Mouse (Mus musculus): Measurements from ENCODE around the gene Creb5. TPM values are rescaled to one million over a fixed set of nuclear protein-coding genes. Genes with fewer than 3 reads are reported as not detected.

The Creb5 gene
- polyA plus RNA-seq, 1 experiment from 2014 or later, result 4.2 TPM

DNA sequence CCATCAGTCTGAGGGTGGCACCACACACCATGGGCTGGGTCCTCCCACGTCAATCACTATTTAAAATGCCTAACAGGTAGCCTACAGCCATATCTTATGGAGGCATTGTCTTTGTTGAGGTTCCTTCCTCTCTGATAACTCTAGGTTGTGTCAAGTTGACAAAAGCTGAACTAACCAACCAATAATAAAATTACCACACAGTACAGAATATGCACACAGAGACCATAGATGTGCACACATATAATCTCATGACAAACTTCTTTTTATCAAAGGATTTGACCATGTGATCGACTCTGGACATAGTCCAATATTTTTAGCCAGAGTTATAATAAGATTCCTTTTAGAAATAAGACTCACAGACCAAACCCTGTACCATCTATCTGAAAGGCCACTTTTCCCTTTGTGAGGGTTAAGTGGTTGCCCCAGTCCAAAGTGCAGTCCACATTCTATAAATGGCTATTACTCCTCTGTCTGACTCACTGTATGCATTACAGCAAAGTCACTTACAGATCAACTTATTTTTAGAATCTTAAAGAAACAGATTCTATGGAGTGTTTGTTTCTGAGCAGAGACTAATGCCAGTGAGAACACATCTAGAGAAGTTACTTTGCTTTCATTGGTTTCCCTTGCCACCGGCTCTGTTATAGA, 221.9 kb downstream of the Creb5 start:
- 92% methylated on average over 3 of the region's 3 CpGs for WGBS
- ATAC-seq (ENCODE audit: low FRiP score), result no peak
- no peak for DNase-seq (ENCODE audit: low spot score)

DNA sequence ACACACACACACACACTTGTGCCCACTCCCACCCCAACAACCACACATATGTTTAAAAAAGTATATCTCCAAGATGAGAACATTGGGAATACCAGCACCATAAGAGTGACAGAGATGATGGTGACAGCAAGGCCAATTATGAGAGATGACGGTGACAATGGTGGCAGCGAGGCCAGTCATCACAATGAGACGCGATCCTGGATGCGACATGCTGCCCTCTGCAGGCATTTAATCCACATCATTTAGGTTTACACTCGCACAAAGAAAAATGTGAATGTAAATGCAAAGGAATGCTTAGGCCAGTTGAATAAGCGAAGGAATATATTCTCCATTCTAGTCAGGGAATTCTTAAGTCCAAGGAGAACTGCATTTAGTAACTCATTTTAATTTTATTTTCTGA, 222.9 kb downstream of the Creb5 start:
- Histone ChIP-seq H3K27ac (no peak overlapping the region), H3K4me1 (replicated peaks; ENCODE audit: control insufficient read depth, insufficient read depth, low read length) (no peaks in the 10 kb centered on the region), H3K27me3 (ENCODE audit: control insufficient read depth, insufficient read depth, low read length) (no peaks in the 10 kb centered on the region), H3K9me3 (ENCODE audit: control insufficient read depth, low read length) (no peaks in the 10 kb centered on the region), H3K9ac (no peak overlapping the region), H3K36me3 (replicated peaks; ENCODE audit: control insufficient read depth, insufficient read depth) (no peaks in the 10 kb centered on the region), H3K4me3 (replicated peaks; ENCODE audit: low read length) (no peak overlapping the region), H3K4me2 (replicated peaks) (no peak overlapping the region)
- no peak for ATAC-seq (ENCODE audit: low FRiP score)
- DNase-seq (ENCODE audit: low spot score), result no peak
- 53% methylated on average over 7 of the region's 7 CpGs for WGBS

More for the DNA sequence above, 221.9 kb downstream of the Creb5 start:
- H3K36me3 ChIP-seq (replicated peaks; ENCODE audit: control insufficient read depth, insufficient read depth), result no peaks in the 10 kb centered on the region
- no peaks in the 10 kb centered on the region for H3K4me1 ChIP-seq (replicated peaks; ENCODE audit: control insufficient read depth, insufficient read depth, low read length)
- no peaks in the 10 kb centered on the region for H3K9me3 ChIP-seq (ENCODE audit: control insufficient read depth, low read length)
- H3K27me3 ChIP-seq (ENCODE audit: control insufficient read depth, insufficient read depth, low read length), result no peaks in the 10 kb centered on the region
- H3K27ac ChIP-seq, result no peak overlapping the region
- H3K4me3 ChIP-seq (replicated peaks; ENCODE audit: low read length), result no peak overlapping the region
- H3K9ac ChIP-seq, result no peak overlapping the region
- no peak overlapping the region for H3K4me2 ChIP-seq (replicated peaks)

DNA sequence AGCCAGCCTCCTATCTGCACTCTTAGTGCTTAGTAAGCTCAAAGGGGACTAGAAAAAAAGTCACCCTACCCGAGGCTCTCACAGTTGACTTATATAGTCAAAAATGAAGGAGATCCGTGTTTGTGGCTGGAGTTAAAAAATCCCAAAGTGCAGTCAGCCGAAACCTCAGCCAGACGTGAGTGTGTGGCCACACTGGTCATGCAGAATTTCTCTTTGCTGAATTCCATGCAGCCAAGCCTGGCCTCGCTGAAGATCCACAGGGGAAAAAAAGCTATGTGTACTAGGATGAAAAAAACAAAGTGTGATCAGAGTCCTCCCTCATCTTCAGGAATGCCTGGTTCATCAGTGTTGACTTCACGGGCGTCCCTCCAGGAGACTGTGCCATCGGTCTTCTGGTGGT, 225.2 kb downstream of the Creb5 start:
- ATAC-seq (ENCODE audit: low FRiP score) (no peak), DNase-seq (ENCODE audit: low spot score) (no peak)
- H3K4me1 ChIP-seq (replicated peaks; ENCODE audit: control insufficient read depth, insufficient read depth, low read length), result no peaks in the 10 kb centered on the region
- H3K4me2 ChIP-seq (replicated peaks), result no peak overlapping the region
- H3K9me3 ChIP-seq (ENCODE audit: control insufficient read depth, low read length), result no peaks in the 10 kb centered on the region
- H3K27ac ChIP-seq, result no peak overlapping the region
- WGBS, result 85% methylated on average over 8 of the region's 8 CpGs
- no peaks in the 10 kb centered on the region for H3K36me3 ChIP-seq (replicated peaks; ENCODE audit: control insufficient read depth, insufficient read depth)
- H3K9ac ChIP-seq, result no peak overlapping the region
- H3K27me3 ChIP-seq (ENCODE audit: control insufficient read depth, insufficient read depth, low read length), result no peaks in the 10 kb centered on the region
- H3K4me3 ChIP-seq (replicated peaks; ENCODE audit: low read length), result no peak overlapping the region

DNA sequence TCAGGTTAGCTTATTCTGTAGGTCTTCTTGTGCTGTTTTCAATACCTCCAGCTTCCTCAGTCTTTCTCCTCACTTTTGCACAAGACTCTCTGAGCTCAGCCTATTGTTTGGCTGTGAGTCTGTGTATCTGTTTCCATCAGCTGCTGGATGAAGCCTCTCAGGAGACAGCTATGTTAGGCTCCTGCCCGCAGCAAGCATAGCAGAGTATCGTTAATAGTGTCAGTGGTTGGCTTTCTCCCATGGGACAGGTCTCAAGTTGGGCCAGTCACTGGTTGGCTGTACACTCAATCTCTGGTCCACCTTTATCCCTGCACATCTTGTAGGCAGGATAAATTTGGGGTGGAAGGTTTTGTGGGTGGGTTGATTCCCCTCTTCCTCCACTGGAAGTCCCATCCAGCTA, 226.3 kb downstream of the Creb5 start:
- H3K4me2 ChIP-seq (replicated peaks), result no peak overlapping the region
- no peaks in the 10 kb centered on the region for H3K9me3 ChIP-seq (ENCODE audit: control insufficient read depth, low read length)
- no peak overlapping the region for H3K4me3 ChIP-seq (replicated peaks; ENCODE audit: low read length)
- no peak for DNase-seq (ENCODE audit: low spot score)
- no peak overlapping the region for H3K27ac ChIP-seq
- ATAC-seq (ENCODE audit: low FRiP score), result no peak
- H3K9ac ChIP-seq, result no peak overlapping the region
- H3K27me3 ChIP-seq (ENCODE audit: control insufficient read depth, insufficient read depth, low read length), result no peaks in the 10 kb centered on the region
- H3K36me3 ChIP-seq (replicated peaks; ENCODE audit: control insufficient read depth, insufficient read depth), result no peaks in the 10 kb centered on the region
- no peaks in the 10 kb centered on the region for H3K4me1 ChIP-seq (replicated peaks; ENCODE audit: control insufficient read depth, insufficient read depth, low read length)
- 85% methylated on average over 2 of the region's 2 CpGs for WGBS

DNA sequence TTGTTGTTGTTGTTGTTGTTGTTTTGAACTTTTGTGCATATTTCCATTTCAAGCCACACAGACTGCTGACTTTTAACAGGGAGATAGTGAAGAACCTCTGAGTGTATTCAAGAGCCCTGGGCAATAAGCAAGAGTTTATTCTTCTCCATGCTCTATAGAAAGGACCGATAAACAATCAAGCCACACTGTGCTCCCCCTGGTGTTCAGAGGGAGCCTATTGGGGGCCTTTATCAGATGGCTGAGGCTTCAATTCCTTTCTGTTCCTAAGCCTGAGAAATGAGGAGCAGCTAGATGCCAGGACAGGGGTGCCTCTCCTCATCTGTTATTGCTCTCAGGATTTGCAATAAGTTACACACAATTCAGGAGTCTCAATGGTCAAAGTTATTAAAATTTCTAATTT, 227.8 kb downstream of the Creb5 start:
- H3K27me3 ChIP-seq (ENCODE audit: control insufficient read depth, insufficient read depth, low read length), result no peaks in the 10 kb centered on the region
- ATAC-seq (ENCODE audit: low FRiP score) (no peak), DNase-seq (ENCODE audit: low spot score) (no peak)
- H3K4me3 ChIP-seq (replicated peaks; ENCODE audit: low read length), result no peak overlapping the region
- no peaks in the 10 kb centered on the region for H3K36me3 ChIP-seq (replicated peaks; ENCODE audit: control insufficient read depth, insufficient read depth)
- no peak overlapping the region for H3K9ac ChIP-seq
- no peaks in the 10 kb centered on the region for H3K9me3 ChIP-seq (ENCODE audit: control insufficient read depth, low read length)
- WGBS, result 36% methylated on average over 1 of the region's 1 CpGs
- H3K4me2 ChIP-seq (replicated peaks), result no peak overlapping the region
- no peak overlapping the region for H3K27ac ChIP-seq
- H3K4me1 ChIP-seq (replicated peaks; ENCODE audit: control insufficient read depth, insufficient read depth, low read length), result no peaks in the 10 kb centered on the region

DNA sequence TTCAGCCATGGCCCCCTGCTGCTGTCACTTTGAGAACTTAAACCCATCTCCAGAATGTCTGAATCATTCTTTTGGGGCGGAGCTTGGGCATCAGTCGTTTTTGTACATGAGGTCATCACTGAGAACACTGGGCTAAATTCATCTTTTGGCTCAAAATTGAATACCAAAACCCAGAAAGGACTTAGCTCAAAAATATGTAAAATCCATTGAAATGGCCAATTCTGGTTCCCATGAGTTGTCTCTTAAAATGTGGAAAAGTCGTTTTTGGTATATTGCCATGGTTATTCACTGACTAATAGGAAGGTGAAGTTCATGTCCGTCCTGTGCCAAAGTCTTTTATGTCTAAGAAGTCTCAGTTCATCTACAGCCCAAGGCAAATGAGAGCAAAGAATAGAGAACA, 228.5 kb downstream of the Creb5 start:
- Histone ChIP-seq H3K4me2 (replicated peaks) (no peak overlapping the region), H3K27ac (no peak overlapping the region), H3K36me3 (replicated peaks; ENCODE audit: control insufficient read depth, insufficient read depth) (no peaks in the 10 kb centered on the region), H3K27me3 (ENCODE audit: control insufficient read depth, insufficient read depth, low read length) (no peaks in the 10 kb centered on the region), H3K9ac (no peak overlapping the region), H3K4me3 (replicated peaks; ENCODE audit: low read length) (no peak overlapping the region), H3K4me1 (replicated peaks; ENCODE audit: control insufficient read depth, insufficient read depth, low read length) (no peaks in the 10 kb centered on the region), H3K9me3 (ENCODE audit: control insufficient read depth, low read length) (no peaks in the 10 kb centered on the region)
- ATAC-seq (ENCODE audit: low FRiP score) (no peak), DNase-seq (ENCODE audit: low spot score) (no peak)
- WGBS, result 88% methylated on average over 4 of the region's 4 CpGs

DNA sequence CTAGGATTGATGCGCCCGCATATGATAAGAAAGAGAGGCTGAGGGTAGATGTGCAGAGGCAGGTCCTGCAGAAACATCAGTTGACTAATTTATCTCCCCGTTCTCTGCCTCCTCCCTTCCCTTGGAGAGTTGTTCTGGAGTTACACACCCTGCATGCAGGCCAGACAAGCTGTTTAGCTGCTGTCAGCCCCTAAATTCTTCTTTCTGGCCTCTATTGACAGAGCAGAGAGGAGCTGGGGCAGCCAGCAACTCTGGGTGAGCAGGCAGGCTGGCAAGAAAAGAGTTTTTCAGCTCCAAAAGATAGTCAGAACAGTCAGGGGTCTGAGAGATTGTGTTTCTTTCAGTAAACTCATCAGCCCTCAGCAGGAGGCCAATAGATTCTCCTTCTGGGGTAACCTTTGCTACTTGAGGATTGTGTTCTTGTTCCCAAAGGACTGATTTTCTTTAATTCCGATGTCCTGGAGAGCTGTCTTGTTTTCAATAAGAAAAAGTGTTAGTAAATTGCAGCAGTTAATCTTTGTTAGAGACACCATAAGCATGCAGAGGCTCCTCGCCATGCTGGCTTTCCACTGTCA, 230.4 kb downstream of the Creb5 start:
- no peaks in the 10 kb centered on the region for H3K4me1 ChIP-seq (replicated peaks; ENCODE audit: control insufficient read depth, insufficient read depth, low read length)
- ATAC-seq (ENCODE audit: low FRiP score) (no peak), DNase-seq (ENCODE audit: low spot score) (no peak)
- H3K4me3 ChIP-seq (replicated peaks; ENCODE audit: low read length), result no peak overlapping the region
- H3K9ac ChIP-seq, result no peak overlapping the region
- H3K4me2 ChIP-seq (replicated peaks), result no peak overlapping the region
- no peaks in the 10 kb centered on the region for H3K27me3 ChIP-seq (ENCODE audit: control insufficient read depth, insufficient read depth, low read length)
- no peaks in the 10 kb centered on the region for H3K9me3 ChIP-seq (ENCODE audit: control insufficient read depth, low read length)
- H3K36me3 ChIP-seq (replicated peaks; ENCODE audit: control insufficient read depth, insufficient read depth), result no peaks in the 10 kb centered on the region
- H3K27ac ChIP-seq, result no peak overlapping the region
- WGBS, result 48% methylated on average over 5 of the region's 5 CpGs

DNA sequence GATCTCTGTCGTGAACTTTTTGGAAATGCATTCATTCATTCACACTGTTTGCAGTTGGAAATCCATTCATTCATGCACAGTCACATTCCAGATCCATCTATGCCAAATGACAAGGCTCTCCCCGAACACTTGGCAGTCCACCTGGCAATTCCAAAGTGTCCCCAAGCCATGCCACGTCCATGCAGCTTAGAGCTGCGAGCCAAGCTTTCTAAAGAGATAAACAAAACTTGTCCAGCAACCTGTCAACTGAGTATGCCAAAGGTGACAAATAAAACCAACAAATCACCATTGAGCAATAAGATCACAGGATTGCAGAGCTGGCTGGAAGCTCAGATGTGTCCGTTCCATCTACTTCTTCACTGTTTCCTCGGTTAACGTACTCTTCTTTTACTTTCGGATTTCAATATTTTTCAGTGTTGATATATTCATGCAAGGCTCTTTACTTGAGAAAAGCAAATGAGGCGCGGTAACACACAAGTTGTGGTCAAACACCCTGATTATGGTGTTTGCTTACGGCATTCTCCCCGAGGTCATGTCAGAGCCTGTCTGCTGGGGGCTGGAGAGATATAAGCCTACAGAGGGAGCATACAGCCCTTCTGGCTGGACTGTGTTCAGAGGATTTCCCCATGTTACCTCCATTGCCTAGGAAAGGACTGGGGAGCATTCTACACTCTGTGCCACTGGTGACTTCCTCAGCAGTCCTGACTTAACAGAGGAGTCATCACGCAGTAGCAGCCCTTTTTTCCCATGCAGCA, 236.8 kb downstream of the Creb5 start:
- 94% methylated on average over 13 of the region's 13 CpGs for WGBS
- no peaks in the 10 kb centered on the region for H3K27me3 ChIP-seq (ENCODE audit: control insufficient read depth, insufficient read depth, low read length)
- H3K27ac ChIP-seq, result no peak overlapping the region
- H3K4me1 ChIP-seq (replicated peaks; ENCODE audit: control insufficient read depth, insufficient read depth, low read length), result no peaks in the 10 kb centered on the region
- H3K4me3 ChIP-seq (replicated peaks; ENCODE audit: low read length), result no peak overlapping the region
- DNase-seq (ENCODE audit: low spot score) (no peak), ATAC-seq (ENCODE audit: low FRiP score) (no peak)
- no peaks in the 10 kb centered on the region for H3K36me3 ChIP-seq (replicated peaks; ENCODE audit: control insufficient read depth, insufficient read depth)
- H3K4me2 ChIP-seq (replicated peaks), result no peak overlapping the region
- no peaks in the 10 kb centered on the region for H3K9me3 ChIP-seq (ENCODE audit: control insufficient read depth, low read length)
- H3K9ac ChIP-seq, result no peak overlapping the region

DNA sequence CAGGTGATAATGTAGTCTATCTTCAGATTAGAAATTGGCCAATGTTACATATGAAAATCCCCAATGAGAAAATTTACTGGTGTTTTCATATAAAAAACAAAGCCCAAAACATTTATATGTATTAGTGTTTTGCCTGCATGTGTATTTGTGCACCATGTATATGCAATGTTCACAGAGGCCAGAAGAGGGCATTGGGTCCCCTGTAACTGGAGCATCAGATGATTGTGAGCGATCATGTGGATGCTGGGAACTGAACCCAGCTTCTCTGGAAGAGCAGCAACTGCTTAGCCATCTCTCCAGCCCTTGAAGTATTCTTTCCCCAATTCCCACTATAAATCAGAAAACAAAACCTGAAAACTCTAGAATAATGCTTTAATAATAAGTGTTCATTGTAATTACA, 239.4 kb downstream of the Creb5 start:
- DNase-seq (ENCODE audit: low spot score), result no peak
- H3K9me3 ChIP-seq (ENCODE audit: control insufficient read depth, low read length), result no peaks in the 10 kb centered on the region
- H3K27ac ChIP-seq, result no peak overlapping the region
- ATAC-seq (ENCODE audit: low FRiP score), result no peak
- no peaks in the 10 kb centered on the region for H3K4me1 ChIP-seq (replicated peaks; ENCODE audit: control insufficient read depth, insufficient read depth, low read length)
- WGBS, result 80% methylated on average over 1 of the region's 1 CpGs
- H3K36me3 ChIP-seq (replicated peaks; ENCODE audit: control insufficient read depth, insufficient read depth), result no peaks in the 10 kb centered on the region
- H3K9ac ChIP-seq, result no peak overlapping the region
- no peak overlapping the region for H3K4me2 ChIP-seq (replicated peaks)
- no peak overlapping the region for H3K4me3 ChIP-seq (replicated peaks; ENCODE audit: low read length)
- H3K27me3 ChIP-seq (ENCODE audit: control insufficient read depth, insufficient read depth, low read length), result no peaks in the 10 kb centered on the region

Data from hindbrain, embryonic 14.5 days (tissue).